Mouse (Mus musculus) heart, embryonic 11.5 days (tissue): ENCODE measurements at regions not wholly inside any gene's neighbourhood (a gene's known extent, or its start where the extent isn't known, plus 50 kb on each side); places are given as distances from the start of the nearest gene placed in this dataset.

Experiments
- ATAC-seq: fragments of 200-750 bp; cut with Nextera tagmentation; replicated peaks from 2 replicates; pipeline ENCODE4 v1.8.0; 2017; ENCODE audit warnings: moderate library complexity; ENCODE audit not compliant: insufficient number of reproducible peaks, low FRiP score, low TSS enrichment
- H3K27ac ChIP-seq: fragments of 300-500 bp; sonication (generic); 2 replicates; pipeline ENCODE4 v1.5.1; 2014; ENCODE audit warnings: mild to moderate bottlenecking, low read depth, low read length
- H3K27me3 ChIP-seq: fragments of 300-500 bp; sonication (generic); 2 replicates; pipeline ENCODE4 v1.6.1; 2014; ENCODE audit warnings: mild to moderate bottlenecking, low read length, mixed read lengths; ENCODE audit not compliant: control insufficient read depth, insufficient read depth
- H3K36me3 ChIP-seq: fragments of 300-500 bp; sonication (generic); 2 replicates; pipeline ENCODE4 v1.6.1; 2014; ENCODE audit warnings: mild to moderate bottlenecking, low read length, moderate library complexity, mixed read lengths; ENCODE audit not compliant: control insufficient read depth, insufficient read depth
- H3K4me1 ChIP-seq: fragments of 300-500 bp; sonication (generic); 2 replicates; pipeline ENCODE4 v1.6.1; 2014; ENCODE audit warnings: low read length; ENCODE audit not compliant: control insufficient read depth, insufficient read depth
- H3K4me2 ChIP-seq: fragments of 300-500 bp; sonication (generic); 2 replicates; pipeline ENCODE4 v1.6.1; 2014; ENCODE audit warnings: mild to moderate bottlenecking, moderate library complexity
- H3K4me3 ChIP-seq: fragments of 300-500 bp; sonication (generic); 2 replicates; pipeline ENCODE4 v1.5.1; 2014; ENCODE audit warnings: low read depth, low read length
- H3K9ac ChIP-seq: fragments of 300-500 bp; sonication (generic); 2 replicates; pipeline ENCODE4 v1.6.1; 2014; ENCODE audit warnings: mild to moderate bottlenecking, low read depth, low read length, moderate library complexity
- H3K9me3 ChIP-seq: fragments of 300-500 bp; sonication (generic); replicated peaks from 2 replicates; pipeline ENCODE4 v1.6.1; 2016; ENCODE audit warnings: low read length; ENCODE audit not compliant: control insufficient read depth
- WGBS: fragments of 180-500 bp; shearing (Covaris S2); extraction: QIAGEN DNeasy Blood & Tissue Kit; methylation state at CpG from one replicate; pipeline ENCODE4 v1.1.7; 2014; ENCODE audit not compliant: insufficient replicate concordance; 5-methylcytosine and 5-hydroxymethylcytosine counted together

DNA sequence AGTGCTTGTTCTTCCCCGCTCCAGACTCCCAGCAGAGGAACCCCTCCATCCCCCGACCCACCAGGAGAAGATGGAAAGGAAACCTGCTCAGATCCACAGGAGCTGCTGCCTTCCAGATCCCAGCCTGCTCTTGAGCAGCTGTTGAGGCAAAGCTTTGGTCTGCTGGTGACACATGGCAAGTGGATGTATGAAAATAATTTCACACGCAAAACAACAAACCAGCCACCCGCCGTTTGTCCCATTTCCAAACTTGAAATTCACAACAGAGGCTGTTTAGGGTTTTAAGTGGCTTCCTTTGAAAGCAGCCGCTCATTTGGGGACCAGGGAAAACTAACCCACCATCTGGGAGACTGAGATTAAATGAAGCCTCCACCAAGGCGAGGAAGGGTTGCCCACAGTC, 220.8 kb upstream of the Zdhhc25 start:
- Histone ChIP-seq H3K9me3 (no peaks in the 10 kb centered on the region), H3K27me3 (peaks cover 8% of the 10 kb centered on the region; the same call in 1 of the 2 replicates), H3K9ac (no peak overlapping the region), H3K27ac (no peak overlapping the region), H3K4me3 (no peak overlapping the region), H3K4me1 (no peaks in the 10 kb centered on the region), H3K36me3 (no peaks in the 10 kb centered on the region), H3K4me2 (no peak overlapping the region)
- ATAC-seq, result no peak
- 60% methylated on average over 7 of the region's 7 CpGs for WGBS

DNA sequence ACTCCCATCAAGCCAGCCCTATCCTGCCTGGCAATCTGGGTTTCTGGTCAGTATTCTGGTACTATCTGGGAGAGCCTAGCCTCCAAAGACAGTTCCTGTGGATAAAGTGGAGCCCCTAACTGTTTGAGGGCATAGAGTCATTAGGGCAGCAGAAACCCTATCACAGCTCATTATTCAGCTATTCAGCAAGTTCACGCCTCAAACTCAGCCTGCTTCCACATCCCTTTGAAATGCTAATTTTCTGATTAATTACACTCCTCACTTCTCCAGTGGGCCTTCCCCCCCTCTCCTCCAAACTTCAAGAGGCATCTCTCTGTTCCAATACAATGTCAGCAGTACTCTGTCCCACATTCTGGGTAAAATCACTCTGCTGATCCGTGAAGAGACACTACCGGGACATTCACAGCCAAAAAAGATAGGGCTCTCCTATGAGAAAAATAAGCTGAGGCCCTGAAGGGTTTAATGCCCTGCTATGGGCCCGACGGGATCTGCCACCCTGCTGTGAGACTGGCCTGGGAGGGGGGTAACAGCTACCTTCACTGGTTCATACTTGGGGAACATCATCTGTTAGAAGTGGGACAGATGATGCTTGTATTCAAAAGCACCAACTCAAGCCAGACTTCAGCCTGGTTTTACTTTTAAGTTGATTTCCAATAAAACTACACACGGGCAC, 220.0 kb upstream of the Zdhhc25 start:
- Histone ChIP-seq H3K27me3 (peaks cover 8% of the 10 kb centered on the region; the same call in 1 of the 2 replicates), H3K27ac (no peak overlapping the region), H3K9ac (no peak overlapping the region), H3K4me3 (no peak overlapping the region), H3K4me1 (no peaks in the 10 kb centered on the region), H3K4me2 (no peak overlapping the region), H3K36me3 (no peaks in the 10 kb centered on the region), H3K9me3 (no peaks in the 10 kb centered on the region)
- ATAC-seq, result no peak
- 19% methylated on average over 6 of the region's 6 CpGs for WGBS

DNA sequence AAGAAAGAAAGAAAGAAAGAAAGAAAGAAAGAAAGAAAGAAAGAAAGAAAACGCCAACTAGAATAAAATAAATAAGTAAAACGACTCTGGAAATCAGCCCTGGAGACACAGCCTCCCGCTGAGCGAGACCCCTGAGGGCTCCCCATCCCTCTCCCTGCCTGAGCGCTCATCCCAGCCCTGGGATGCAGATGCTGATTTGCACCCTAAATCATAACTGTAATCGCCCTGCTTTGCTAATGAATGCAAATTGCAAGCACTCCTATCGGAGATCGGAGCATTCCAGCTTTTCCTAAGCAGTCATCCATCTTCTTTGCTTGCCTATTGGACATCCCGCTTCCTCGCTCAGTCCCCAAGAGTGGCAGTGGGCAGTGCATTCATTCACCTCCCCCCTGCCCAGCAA, 218.7 kb upstream of the Zdhhc25 start:
- Histone ChIP-seq H3K27me3 (peaks cover 8% of the 10 kb centered on the region; the same call in 1 of the 2 replicates), H3K4me1 (no peaks in the 10 kb centered on the region), H3K27ac (no peak overlapping the region), H3K9me3 (no peaks in the 10 kb centered on the region), H3K36me3 (no peaks in the 10 kb centered on the region), H3K4me2 (no peak overlapping the region), H3K4me3 (no peak overlapping the region), H3K9ac (no peak overlapping the region)
- WGBS, result 47% methylated on average over 10 of the region's 10 CpGs
- ATAC-seq, result no peak

DNA sequence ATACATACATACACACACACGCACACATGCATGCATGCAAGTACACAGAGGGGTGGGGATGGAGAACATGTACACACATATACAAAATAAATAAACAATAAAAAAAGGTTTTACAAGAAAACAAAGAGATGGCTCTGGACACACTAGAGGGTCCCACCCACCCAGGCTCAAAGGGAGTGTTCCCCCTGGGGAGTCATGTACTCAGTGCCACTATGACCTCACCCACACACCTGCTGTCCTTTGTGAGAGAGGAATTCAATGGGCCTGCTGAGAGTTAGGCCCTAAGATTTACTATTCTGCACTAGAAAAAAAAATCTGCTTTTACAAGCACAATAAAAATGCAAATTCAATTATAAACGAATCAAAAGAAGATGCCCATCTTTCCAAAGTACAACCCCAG, 214.2 kb upstream of the Zdhhc25 start:
- no peaks in the 10 kb centered on the region for H3K36me3 ChIP-seq
- ATAC-seq, result no peak

DNA sequence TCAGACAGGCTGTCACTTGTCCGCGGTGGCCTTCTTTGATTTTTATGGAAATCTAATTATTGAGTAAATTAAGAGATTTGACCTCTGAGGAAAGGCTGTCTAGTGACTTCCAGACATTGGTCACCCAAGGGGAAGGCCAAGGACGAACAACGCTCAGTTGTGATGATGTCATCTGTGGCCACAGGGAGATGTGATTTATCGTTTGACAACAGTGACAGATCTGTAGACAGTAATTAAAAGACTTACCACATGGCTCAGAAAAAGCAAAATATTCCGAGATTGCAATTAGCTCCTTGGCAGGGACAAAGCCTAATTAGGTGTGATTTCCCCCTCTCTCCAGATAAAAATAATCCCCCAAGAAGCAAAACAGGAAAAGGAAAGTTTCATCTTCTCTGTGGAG, 213.4 kb upstream of the Zdhhc25 start:
- H3K36me3 ChIP-seq, result no peaks in the 10 kb centered on the region
- H3K4me2 ChIP-seq, result no peak overlapping the region
- 76% methylated on average over 6 of the region's 6 CpGs for WGBS
- H3K9ac ChIP-seq, result no peak overlapping the region
- no peaks in the 10 kb centered on the region for H3K4me1 ChIP-seq
- H3K27ac ChIP-seq, result no peak overlapping the region
- no peaks in the 10 kb centered on the region for H3K9me3 ChIP-seq
- H3K4me3 ChIP-seq, result no peak overlapping the region
- no peak for ATAC-seq
- peaks cover 1% of the 10 kb centered on the region; the same call in 1 of the 2 replicates for H3K27me3 ChIP-seq

More for the DNA sequence above, 214.2 kb upstream of the Zdhhc25 start:
- no peak overlapping the region for H3K4me3 ChIP-seq
- no peak overlapping the region for H3K4me2 ChIP-seq
- H3K4me1 ChIP-seq, result no peaks in the 10 kb centered on the region
- WGBS, result 81% methylated on average over 2 of the region's 2 CpGs
- peaks cover 5% of the 10 kb centered on the region; the same call in 1 of the 2 replicates for H3K27me3 ChIP-seq
- no peak overlapping the region for H3K27ac ChIP-seq
- no peaks in the 10 kb centered on the region for H3K9me3 ChIP-seq
- H3K9ac ChIP-seq, result no peak overlapping the region

DNA sequence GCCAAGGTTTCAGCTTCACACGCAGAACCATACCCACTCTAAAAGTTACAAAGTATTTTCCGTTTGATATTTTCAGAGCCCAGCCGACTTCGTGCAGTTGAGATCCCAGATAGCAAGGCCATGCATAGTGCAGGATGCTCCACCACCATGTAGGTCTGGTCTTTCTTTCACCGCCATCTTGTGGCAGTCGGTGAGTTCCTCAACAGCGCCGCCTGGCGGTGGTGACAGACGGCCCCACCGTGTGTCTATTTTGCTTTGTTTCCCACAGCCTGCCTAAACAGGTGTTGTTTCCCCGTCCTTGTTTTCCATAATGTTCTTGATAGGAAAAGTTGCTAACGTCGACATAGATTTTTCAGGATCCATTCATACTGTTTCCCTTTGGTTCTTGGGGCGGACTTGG, 208.3 kb upstream of the Zdhhc25 start:
- H3K4me2 ChIP-seq, result no peak overlapping the region
- H3K9ac ChIP-seq, result no peak overlapping the region
- H3K27me3 ChIP-seq, result no peaks in the 10 kb centered on the region
- ATAC-seq, result no peak
- H3K9me3 ChIP-seq, result no peaks in the 10 kb centered on the region
- H3K4me3 ChIP-seq, result no peak overlapping the region
- no peaks in the 10 kb centered on the region for H3K4me1 ChIP-seq
- H3K27ac ChIP-seq, result no peak overlapping the region
- no peaks in the 10 kb centered on the region for H3K36me3 ChIP-seq
- 74% methylated on average over 15 of the region's 15 CpGs for WGBS

DNA sequence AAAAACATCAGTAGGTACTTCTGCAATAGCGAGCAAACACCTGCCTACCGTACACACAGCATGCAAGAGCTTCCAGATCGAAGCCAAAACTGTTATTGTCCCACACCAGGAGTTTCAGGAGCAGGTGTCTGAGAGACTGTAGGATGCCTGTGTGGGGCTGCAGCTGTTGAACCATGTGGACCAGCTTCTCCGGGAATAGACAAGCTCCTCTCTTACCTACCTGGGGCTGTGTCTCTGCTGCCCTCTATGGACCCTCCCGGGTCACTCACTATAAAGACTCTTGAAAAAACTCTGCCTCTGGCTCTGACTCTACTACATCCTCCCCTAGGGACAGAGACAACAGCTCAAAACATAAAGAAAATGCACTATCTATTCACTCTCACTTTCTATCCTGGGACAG, 201.0 kb upstream of the Zdhhc25 start:
- H3K4me3 ChIP-seq, result no peak overlapping the region
- no peaks in the 10 kb centered on the region for H3K9me3 ChIP-seq
- no peaks in the 10 kb centered on the region for H3K36me3 ChIP-seq
- H3K4me1 ChIP-seq, result no peaks in the 10 kb centered on the region
- H3K4me2 ChIP-seq, result no peak overlapping the region
- WGBS, result 47% methylated on average over 5 of the region's 5 CpGs
- no peak for ATAC-seq
- no peaks in the 10 kb centered on the region for H3K27me3 ChIP-seq
- H3K27ac ChIP-seq, result no peak overlapping the region
- no peak overlapping the region for H3K9ac ChIP-seq

DNA sequence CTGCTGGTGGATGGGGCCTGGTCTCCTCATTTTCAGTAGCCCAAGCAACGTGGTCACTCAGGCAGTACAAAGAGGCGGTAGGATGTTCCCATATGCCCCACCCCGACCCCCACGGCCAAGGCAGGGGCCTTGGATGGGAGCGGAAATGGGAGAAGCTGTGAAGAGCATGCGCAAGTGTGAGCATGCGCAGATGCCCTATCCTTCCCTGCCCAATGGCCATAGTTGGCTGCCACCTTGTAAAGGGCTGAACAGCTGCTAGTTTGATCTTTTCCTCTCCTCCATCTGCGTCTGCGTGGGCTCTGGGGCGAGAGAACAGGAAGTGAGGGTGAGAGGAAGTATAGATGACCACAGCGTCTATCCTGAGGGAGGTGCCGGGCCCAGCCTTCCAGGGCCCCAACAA, 200.1 kb upstream of the Zdhhc25 start:
- 64% methylated on average over 12 of the region's 12 CpGs for WGBS
- ATAC-seq, result no peak

DNA sequence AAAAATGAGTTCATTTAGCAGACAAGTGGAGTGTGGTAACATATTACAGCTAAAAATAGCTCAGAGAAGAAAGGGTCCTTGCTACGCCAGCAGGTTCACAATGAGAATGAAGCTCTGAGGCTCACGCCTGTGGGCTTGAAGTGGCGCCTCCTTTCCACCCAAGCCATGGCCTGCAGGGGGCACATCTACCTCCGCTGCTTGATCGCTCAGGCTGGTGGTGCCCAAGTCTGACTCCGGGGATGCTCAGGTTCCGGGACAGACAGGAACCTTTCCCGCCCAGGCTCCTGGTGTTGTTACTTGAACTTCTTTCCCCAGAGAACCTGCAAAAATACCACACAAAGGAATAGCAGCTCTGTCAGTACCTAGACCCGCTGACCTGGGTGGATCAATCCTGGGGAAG, 199.3 kb upstream of the Zdhhc25 start:
- Histone ChIP-seq H3K4me1 (no peaks in the 10 kb centered on the region), H3K9me3 (no peaks in the 10 kb centered on the region), H3K4me2 (no peak overlapping the region), H3K36me3 (no peaks in the 10 kb centered on the region), H3K27me3 (no peaks in the 10 kb centered on the region), H3K27ac (no peak overlapping the region), H3K9ac (no peak overlapping the region), H3K4me3 (no peak overlapping the region)
- ATAC-seq, result no peak
- WGBS, result 44% methylated on average over 9 of the region's 9 CpGs

More for the DNA sequence above, 200.1 kb upstream of the Zdhhc25 start:
- H3K27ac ChIP-seq, result no peak overlapping the region
- H3K4me3 ChIP-seq, result no peak overlapping the region
- no peak overlapping the region for H3K9ac ChIP-seq
- no peaks in the 10 kb centered on the region for H3K27me3 ChIP-seq
- no peaks in the 10 kb centered on the region for H3K36me3 ChIP-seq
- H3K4me2 ChIP-seq, result no peak overlapping the region
- no peaks in the 10 kb centered on the region for H3K4me1 ChIP-seq
- no peaks in the 10 kb centered on the region for H3K9me3 ChIP-seq
